Mouse (Mus musculus): Measurements from ENCODE around the gene Slc22a21.

The Slc22a21 gene

DNA sequence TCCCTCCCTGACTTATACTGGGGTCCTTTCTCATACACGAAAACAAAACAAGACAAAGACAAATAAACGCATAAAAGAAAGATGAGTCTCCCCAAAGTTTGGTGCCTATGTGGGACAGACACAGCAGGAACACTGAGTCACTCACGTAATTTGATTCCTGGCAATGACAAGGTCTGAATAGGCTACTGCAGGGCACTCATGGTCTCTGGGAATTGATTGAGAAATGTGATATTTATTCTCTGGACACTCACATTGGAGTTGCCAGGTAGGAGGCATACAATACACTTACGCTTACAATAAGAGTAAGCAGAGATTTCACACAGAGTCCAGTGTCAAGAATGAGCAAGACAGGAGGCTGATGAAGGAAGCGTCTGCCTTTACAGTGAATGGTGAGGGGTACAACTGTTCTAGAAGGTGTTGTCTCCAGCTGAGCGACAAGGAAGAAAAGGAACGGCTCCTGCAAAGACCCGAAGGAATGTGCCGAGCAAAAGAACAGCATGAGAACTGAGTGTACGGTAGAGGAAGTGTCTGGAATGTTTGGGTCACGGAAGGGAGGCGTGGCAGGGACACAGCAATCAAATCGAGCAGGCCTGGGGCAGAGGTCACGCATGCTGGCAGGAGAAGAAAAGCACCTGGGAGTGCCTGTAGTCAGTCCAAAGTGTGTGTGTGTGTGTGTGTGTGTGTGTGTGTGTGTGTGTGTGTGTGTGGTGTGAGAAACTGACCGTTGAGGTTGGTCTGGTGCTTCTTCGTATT is 76.2 kb downstream of the Slc22a21 start:
- DNase-seq (ENCODE audit: low spot score in 2 of 2): no peak

GRCm38 (mm10) chr11:53902741-53903140 is 77.4 kb downstream of the Slc22a21 start:
- DNase-seq (ENCODE audit: low spot score in 2 of 2): no peak

GRCm38 (mm10) chr11:53900991-53901390 is 79.1 kb downstream of the Slc22a21 start:
- no peak for DNase-seq (ENCODE audit: low spot score in 2 of 2)

DNA sequence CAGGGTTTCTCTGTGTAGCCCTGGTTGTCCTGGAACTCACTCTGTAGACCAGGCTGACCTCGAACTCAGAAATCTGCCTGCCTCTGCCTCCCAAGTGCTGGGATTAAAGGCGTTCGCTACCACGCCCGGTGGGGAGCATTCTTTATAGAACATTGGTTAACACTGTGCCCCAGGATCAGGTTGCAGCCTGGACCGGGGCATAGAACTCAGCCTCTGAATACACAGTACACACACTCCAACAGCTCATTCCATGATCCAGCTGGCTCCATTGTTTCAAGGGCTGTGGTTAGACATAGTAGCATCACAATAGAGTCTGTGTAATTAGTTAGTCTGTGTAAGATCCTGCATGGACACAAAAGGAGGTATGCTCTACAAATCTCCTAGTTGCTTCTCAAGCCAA is 80.2 kb downstream of the Slc22a21 start:
- DNase-seq (ENCODE audit: low spot score in 2 of 2): no peak

Data from frontal cortex, postnatal 10 days (tissue).